Mouse (Mus musculus): Measurements from ENCODE around the gene Rnpc3. TPM values are rescaled to one million over a fixed set of nuclear protein-coding genes. Genes with fewer than 3 reads are reported as not detected.
"Not testable (repeated sequence)": the region's sequence is repeated elsewhere in the genome, so short reads cannot be mapped to it uniquely, and the experiment has no call there.

Rnpc3 gene
- total RNA-seq (2014; fragmentation: Nextera tagmentation) = 57.8 and 63.0 TPM in 2 replicates
- total RNA-seq (2017) = 57.4 and 72.2 TPM in 2 replicates
- polyA plus RNA-seq (2012) = 9.3 and 11.3 TPM in 2 replicates

DNA sequence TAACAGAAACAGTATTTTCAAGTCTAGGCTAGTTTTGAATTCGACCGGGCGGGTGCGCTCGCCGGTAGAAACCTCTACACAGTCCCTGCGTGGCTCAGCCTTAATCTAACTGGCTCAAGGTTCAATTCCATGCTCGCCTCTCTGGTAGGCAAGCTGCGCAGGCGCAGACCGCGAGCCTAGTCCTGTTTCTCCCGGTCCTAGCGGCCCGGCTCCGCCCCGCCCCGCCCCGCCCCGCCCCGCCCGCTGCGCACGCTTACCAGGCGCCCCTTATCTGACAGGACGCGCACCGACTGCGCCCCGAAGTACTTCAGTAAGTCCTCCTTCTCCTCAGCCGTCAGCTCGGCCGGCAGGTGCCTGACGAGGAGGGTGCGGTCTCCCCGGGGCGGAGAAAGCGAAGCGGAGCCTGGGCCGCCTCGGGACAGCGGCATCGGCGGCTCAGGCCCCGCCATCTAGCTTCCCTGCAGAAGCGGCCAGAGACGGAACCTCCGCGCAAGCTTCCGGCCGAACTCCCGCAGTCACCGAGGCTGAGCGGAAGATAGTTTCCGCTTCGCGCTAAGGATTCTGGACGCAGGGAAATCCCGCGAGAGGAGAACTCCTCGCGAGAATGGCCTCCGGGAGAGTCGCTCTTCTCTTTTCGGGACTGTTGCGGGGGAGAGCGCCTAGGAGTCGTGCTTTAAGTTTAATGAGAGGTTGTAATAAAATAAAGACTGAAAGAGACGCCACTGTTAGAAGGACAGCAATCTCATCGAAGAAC lies at the start of gene Rnpc3:
TSS of gene Rnpc3 (minus strand) at position 544 of the 754 bp plus-strand sequence.
- H3K4me1 ChIP-seq (ENCODE audit: insufficient read depth, low read depth, low read length) = peaks cover 15% of the 10 kb centered on the region
- peaks cover 14% of the 10 kb centered on the region for H3K36me3 ChIP-seq (replicated peaks)
- no peak for TF ChIP-seq POLR2AphosphoS5 (IDR thresholded peaks at IDR 0.05; ENCODE audit: insufficient replicate concordance, low read depth, low read length)
- no peak for TF ChIP-seq TAL1 (conservative IDR thresholded peaks at IDR 0.05; ENCODE audit: low read depth, low read length)
- no peak for TF ChIP-seq CTCF (IDR thresholded peaks at IDR 0.05; ENCODE audit: low read depth, low read length)
- no peak for TF ChIP-seq GATA1 (IDR thresholded peaks at IDR 0.05; ENCODE audit: borderline replicate concordance, low read length)
- no peak for TF ChIP-seq GATA2 (IDR thresholded peaks at IDR 0.05; ENCODE audit: borderline replicate concordance, low read depth, low read length)
- H3K4me3 ChIP-seq (ENCODE audit: low read depth, low read length) = peak within 1 kb of the TSS; percentile 82
- DNase-seq (ENCODE audit: low spot score) = peak; percentile 62
- no peaks in the 10 kb centered on the region for H3K9me3 ChIP-seq (replicated peaks)
- ATAC-seq (ENCODE audit: extremely low read depth, insufficient number of reproducible peaks, low FRiP score, poor library complexity, severe bottlenecking) = peak; percentile 81
- H3K27me3 ChIP-seq (ENCODE audit: insufficient read depth, low read length) = no peaks in the 10 kb centered on the region

DNA sequence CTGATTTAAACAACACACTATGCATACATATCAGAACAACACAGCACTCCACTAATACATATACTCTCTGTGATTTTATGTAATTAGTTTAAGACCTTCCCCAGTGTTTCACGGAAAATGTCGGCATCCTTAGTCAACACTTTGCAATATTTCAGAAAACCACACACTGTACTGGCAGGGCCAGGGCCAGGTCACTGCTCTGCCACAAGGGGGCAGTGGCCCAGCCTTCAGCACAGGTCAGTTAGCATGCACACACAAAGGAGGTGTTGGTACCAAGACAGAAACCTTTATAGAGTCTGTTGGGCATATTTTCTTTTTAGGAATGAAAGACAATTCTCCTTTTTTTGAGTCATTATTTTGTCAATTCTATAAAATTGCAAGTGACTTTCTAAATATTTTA lies 27.0 kb upstream of the Rnpc3 start:
- H3K36me3 ChIP-seq (replicated peaks) = no peaks in the 10 kb centered on the region
- ATAC-seq (ENCODE audit: extremely low read depth, insufficient number of reproducible peaks, low FRiP score, poor library complexity, severe bottlenecking) (peak; percentile 76), DNase-seq (ENCODE audit: low spot score) (no peak)
- H3K27me3 ChIP-seq (ENCODE audit: insufficient read depth, low read length) = no peaks in the 10 kb centered on the region
- no peak overlapping the region for H3K4me3 ChIP-seq (ENCODE audit: low read depth, low read length)
- no peaks in the 10 kb centered on the region for H3K9me3 ChIP-seq (replicated peaks)
- TF ChIP-seq CTCF (IDR thresholded peaks at IDR 0.05; ENCODE audit: low read depth, low read length) (peak; percentile 72), TAL1 (conservative IDR thresholded peaks at IDR 0.05; ENCODE audit: low read depth, low read length) (no peak)
- H3K4me1 ChIP-seq (ENCODE audit: insufficient read depth, low read depth, low read length) = no peaks in the 10 kb centered on the region

DNA sequence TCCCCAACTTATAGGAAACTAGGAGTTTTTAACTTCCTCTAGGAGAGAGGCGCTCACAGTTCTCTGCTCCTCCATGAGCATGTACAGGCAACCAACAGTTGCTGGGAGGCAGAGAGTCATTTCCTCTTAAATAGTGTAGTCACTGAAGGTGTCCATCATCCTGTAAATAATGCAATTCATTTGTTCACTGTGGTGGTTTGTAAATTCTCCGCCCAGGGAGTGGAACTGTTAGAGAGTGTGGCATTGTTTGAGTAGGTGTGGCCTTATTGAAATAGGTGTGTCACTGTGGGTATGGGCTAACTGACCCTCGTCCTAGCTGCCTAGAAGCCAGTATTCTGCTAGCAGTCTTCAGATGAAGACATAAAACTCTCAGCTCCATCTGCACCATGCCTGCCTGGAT lies 24.4 kb upstream of the Rnpc3 start:
- no peak overlapping the region for H3K4me3 ChIP-seq (ENCODE audit: low read depth, low read length)
- no peaks in the 10 kb centered on the region for H3K4me1 ChIP-seq (ENCODE audit: insufficient read depth, low read depth, low read length)
- ATAC-seq (ENCODE audit: extremely low read depth, insufficient number of reproducible peaks, low FRiP score, poor library complexity, severe bottlenecking) (no peak), DNase-seq (ENCODE audit: low spot score) (no peak)
- no peaks in the 10 kb centered on the region for H3K9me3 ChIP-seq (replicated peaks)
- no peaks in the 10 kb centered on the region for H3K36me3 ChIP-seq (replicated peaks)
- no peak for TF ChIP-seq TAL1 (conservative IDR thresholded peaks at IDR 0.05; ENCODE audit: low read depth, low read length)
- no peak for TF ChIP-seq POLR2AphosphoS5 (IDR thresholded peaks at IDR 0.05; ENCODE audit: insufficient replicate concordance, low read depth, low read length)
- no peak for TF ChIP-seq GATA2 (IDR thresholded peaks at IDR 0.05; ENCODE audit: borderline replicate concordance, low read depth, low read length)
- TF ChIP-seq GATA1 (IDR thresholded peaks at IDR 0.05; ENCODE audit: borderline replicate concordance, low read length) = no peak
- TF ChIP-seq CTCF (IDR thresholded peaks at IDR 0.05; ENCODE audit: low read depth, low read length) = no peak
- H3K27me3 ChIP-seq (ENCODE audit: insufficient read depth, low read length) = no peaks in the 10 kb centered on the region

DNA sequence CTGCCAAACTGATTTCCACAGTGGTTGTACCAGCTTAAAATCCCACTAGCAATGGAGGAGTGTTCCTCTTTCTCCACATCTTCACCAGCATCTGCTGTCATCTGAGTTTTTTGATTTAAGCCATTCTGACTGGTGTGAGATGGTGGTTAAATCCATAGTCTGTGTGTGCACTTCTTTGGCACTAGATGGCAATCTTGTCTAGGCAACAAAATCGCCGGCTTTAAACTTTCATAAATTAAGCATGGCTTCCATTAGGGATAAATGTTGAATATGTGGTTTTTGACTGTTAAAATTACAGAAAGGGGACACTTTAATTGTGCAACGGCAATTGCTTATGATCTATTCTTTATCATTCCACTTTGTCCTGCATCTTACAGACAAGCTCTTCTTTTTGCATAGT lies 21.4 kb upstream of the Rnpc3 start:
- DNase-seq (ENCODE audit: low spot score); H3K27me3 ChIP-seq (ENCODE audit: insufficient read depth, low read length); H3K36me3 ChIP-seq (replicated peaks); ATAC-seq (ENCODE audit: extremely low read depth, insufficient number of reproducible peaks, low FRiP score, poor library complexity, severe bottlenecking); H3K4me1 ChIP-seq (ENCODE audit: insufficient read depth, low read depth, low read length); H3K9me3 ChIP-seq (replicated peaks); H3K4me3 ChIP-seq (ENCODE audit: low read depth, low read length): not testable (repeated sequence)

DNA sequence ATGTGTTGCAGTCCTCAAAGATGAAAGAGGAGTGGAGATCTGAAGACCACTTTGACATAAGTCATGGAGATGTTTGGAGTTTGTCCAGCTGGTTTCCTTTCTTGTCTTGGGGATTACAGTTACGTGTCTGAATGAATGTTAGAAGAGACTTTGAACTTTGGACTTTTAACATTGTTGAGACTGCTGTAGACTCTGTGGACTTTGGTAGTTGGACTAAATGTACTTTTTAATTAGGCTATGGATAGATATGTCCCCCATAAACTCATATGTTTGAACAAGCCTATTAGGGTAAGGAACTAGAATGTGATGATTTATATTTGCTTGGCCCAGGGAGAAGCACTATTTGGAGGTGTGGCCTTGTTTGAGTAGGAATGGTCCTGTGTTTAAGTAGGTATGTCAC lies 9.6 kb upstream of the Rnpc3 start:
- Histone ChIP-seq H3K36me3 (replicated peaks) (no peaks in the 10 kb centered on the region), H3K9me3 (replicated peaks) (no peaks in the 10 kb centered on the region), H3K27me3 (ENCODE audit: insufficient read depth, low read length) (no peaks in the 10 kb centered on the region), H3K4me1 (ENCODE audit: insufficient read depth, low read depth, low read length) (no peaks in the 10 kb centered on the region), H3K4me3 (ENCODE audit: low read depth, low read length) (no peak overlapping the region)
- TF ChIP-seq TAL1 (conservative IDR thresholded peaks at IDR 0.05; ENCODE audit: low read depth, low read length) (no peak), GATA1 (IDR thresholded peaks at IDR 0.05; ENCODE audit: borderline replicate concordance, low read length) (no peak), POLR2AphosphoS5 (IDR thresholded peaks at IDR 0.05; ENCODE audit: insufficient replicate concordance, low read depth, low read length) (no peak), CTCF (IDR thresholded peaks at IDR 0.05; ENCODE audit: low read depth, low read length) (no peak), GATA2 (IDR thresholded peaks at IDR 0.05; ENCODE audit: borderline replicate concordance, low read depth, low read length) (no peak)
- DNase-seq (ENCODE audit: low spot score) = no peak
- ATAC-seq (ENCODE audit: extremely low read depth, insufficient number of reproducible peaks, low FRiP score, poor library complexity, severe bottlenecking) = no peak

DNA sequence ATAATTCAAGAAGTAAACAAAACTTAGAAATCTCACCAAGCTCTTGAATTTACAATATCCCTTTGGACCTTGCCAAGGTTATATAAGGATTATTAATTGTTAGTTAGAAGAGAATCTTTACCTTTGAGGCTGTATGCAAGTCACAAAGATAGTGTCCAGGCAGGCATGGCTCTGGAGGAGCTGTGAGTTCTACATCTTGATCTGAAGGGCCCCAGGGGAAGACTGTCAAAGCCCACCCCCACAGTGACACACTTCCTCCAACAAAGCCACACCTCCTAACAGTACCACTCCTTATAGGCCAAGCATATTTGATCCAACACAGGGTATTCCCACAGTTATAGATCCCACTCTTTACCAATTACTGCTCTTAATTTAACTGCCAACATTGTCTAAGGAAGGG lies 4.3 kb upstream of the Rnpc3 start:
- DNase-seq (ENCODE audit: low spot score) (no peak), ATAC-seq (ENCODE audit: extremely low read depth, insufficient number of reproducible peaks, low FRiP score, poor library complexity, severe bottlenecking) (no peak)
- no peak for TF ChIP-seq CTCF (IDR thresholded peaks at IDR 0.05; ENCODE audit: low read depth, low read length)
- TF ChIP-seq POLR2AphosphoS5 (IDR thresholded peaks at IDR 0.05; ENCODE audit: insufficient replicate concordance, low read depth, low read length) = no peak
- no peak for TF ChIP-seq GATA2 (IDR thresholded peaks at IDR 0.05; ENCODE audit: borderline replicate concordance, low read depth, low read length)
- no peak for TF ChIP-seq GATA1 (IDR thresholded peaks at IDR 0.05; ENCODE audit: borderline replicate concordance, low read length)
- TF ChIP-seq TAL1 (conservative IDR thresholded peaks at IDR 0.05; ENCODE audit: low read depth, low read length) = no peak
- no peaks in the 10 kb centered on the region for H3K27me3 ChIP-seq (ENCODE audit: insufficient read depth, low read length)
- H3K9me3 ChIP-seq (replicated peaks) = no peaks in the 10 kb centered on the region
- no peaks in the 10 kb centered on the region for H3K36me3 ChIP-seq (replicated peaks)
- H3K4me3 ChIP-seq (ENCODE audit: low read depth, low read length) = no peak overlapping the region
- peaks cover 15% of the 10 kb centered on the region for H3K4me1 ChIP-seq (ENCODE audit: insufficient read depth, low read depth, low read length)
